Mouse (Mus musculus): ENCODE data around the gene Nfu1.
A peak's percentile ranks its signal among the peaks of the same experiment; 100 is the strongest.

Gene Nfu1

GRCm38 (mm10) chr6:87008887-87009286 lies at the start of gene Nfu1:
Gene Nfu1 (plus strand): TSS chr6:87009236.
- DNase-seq, result no peak

DNA sequence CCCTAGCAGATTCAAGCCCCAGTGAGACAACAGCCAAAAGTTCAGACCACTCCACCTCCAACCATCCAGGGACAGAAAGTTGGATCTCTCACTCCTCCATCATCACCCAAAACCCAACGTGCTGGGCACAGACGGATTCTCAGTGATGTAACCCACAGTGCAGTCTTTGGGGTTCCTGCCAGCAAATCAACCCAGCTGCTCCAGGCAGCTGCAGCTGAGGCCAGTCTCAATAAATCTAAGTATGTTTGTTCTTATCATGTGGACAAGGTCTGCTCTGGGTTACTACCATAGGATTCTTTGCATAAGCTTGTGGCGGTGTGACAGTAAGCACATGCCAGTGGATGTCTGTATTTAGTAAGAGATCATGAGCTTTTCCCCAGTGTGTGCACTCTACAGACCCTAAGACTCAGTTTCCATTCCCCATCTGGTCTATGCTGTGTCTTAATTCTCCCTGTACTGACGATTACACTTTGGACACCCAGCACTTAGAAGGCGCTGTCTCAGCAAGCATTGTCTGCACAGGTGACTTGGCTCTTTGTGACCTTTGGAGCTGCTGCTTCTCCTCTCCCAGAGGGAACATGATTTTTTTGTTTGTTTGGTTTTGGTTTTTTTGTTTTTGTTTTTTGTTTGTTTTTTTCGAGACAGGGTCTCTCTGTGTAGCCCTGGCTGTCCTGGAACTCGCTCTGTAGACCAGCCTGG lies 44.9 kb upstream of the Nfu1 start:
- DNase-seq, result no peak

GRCm38 (mm10) chr6:86967166-86967565 lies 41.9 kb upstream of the Nfu1 start:
- peak; percentile 20 for DNase-seq

DNA sequence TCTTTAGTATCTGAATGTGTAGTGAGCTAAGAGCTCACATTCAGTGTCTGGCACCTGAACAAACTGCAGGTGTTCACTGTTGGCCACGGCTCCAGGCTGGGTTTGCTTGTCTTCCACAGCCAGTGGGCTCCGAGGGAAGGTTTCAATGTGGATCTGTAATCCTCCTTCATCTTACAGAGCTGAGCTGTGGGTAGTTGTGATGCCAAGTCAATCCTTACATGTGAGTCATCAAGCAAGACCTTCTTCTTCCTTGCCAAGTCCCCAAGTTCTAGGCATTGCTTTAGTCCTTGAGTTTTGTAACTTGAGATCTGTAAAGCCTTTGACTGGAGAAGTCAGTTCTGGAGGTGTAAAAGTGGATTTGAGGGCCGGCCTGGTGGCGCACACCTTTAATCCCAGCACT lies 35.1 kb upstream of the Nfu1 start:
- DNase-seq, result peak; percentile 42

- DNase-seq, result no peak
Observed at GRCm38 (mm10) chr6:86978156-86978908, 30.7 kb upstream of the Nfu1 start.

DNA sequence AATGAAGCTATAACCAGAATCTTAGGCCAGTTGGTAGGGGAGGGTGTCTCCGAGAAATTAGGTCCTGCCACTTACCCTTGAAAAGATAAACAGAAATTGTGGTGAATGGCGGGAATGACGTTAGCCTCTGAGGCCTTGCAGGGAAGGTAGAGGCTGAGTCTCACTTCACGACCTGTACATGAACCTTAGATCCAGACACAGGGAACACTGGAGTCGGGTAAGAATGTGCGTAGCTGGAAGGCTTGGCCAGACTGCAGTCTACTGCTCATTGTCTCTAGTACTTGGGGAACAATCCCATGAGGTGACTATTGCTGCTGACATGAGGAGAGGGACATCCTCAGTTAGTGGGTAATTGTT lies 30.1 kb upstream of the Nfu1 start:
- DNase-seq, result no peak

- DNase-seq, result no peak
Observed at GRCm38 (mm10) chr6:86981206-86981605, 27.8 kb upstream of the Nfu1 start.

DNA sequence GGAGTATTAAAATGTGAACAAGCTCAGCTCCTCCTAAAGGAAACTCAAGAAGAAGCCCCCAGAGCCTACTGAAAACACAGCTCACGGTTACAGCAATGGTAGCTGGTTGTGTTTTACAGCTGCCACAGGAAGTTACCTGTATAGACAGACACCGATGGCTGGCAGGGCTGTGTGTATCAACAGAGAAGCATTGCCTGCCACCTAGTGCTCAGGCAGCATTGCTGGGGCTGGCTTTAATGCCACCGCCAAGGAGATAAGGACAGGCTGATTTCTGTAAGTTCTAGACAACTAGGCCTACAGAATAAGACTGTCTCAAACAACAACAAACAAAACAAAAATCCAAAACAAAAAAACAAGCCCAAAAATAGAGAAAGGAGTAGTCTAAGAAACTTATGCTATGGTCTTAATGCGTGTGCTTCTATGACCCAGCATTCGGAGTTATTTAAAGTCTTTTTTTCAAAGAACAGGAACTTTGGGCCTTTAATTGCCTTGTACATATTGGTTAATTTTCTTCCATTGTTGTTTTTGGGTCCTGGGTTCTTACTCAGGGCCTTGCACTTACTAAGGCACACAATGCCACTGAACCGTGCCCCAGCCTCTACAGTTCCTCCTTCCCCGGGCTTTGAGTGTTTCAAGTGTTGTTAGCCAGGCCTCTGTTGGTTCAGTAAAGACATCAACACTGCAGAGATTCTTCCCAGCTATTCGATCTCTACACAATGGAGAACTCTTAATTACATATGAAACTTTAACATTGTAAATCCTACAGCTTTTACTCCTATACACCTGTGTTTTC lies 23.5 kb upstream of the Nfu1 start:
- no peak for DNase-seq

DNA sequence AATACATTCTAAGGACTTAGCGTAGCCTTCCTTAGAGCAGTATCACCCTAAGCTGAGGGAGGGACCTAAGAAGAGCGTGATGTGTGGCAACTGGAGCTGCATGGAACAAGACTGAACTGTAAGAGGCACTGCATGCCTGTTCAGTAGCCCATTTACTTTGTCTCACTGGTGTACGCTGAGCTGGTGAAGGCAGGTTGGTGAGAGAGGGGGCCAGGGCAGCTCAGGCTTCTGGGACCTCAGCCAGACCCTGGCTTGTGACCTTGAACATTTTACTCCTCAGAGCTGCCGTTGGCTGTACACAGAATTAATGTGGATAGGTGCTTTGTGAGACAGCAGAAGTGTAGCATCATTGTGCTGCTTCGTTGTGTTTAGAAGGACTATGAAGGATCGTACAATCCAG lies 19.5 kb upstream of the Nfu1 start:
- no peak for DNase-seq

GRCm38 (mm10) chr6:86991041-86991440 lies 18.0 kb upstream of the Nfu1 start:
- DNase-seq, result no peak

- no peak for DNase-seq
Observed at GRCm38 (mm10) chr6:86992349-86992748, 16.7 kb upstream of the Nfu1 start.

GRCm38 (mm10) chr6:86994254-86994653 lies 14.8 kb upstream of the Nfu1 start:
- no peak for DNase-seq

GRCm38 (mm10) chr6:86996629-86997307 lies 12.3 kb upstream of the Nfu1 start:
- DNase-seq, result peak; percentile 29

- no peak for DNase-seq
Observed at GRCm38 (mm10) chr6:86997360-86997759, 11.7 kb upstream of the Nfu1 start.

GRCm38 (mm10) chr6:87001995-87002394 lies 7.0 kb upstream of the Nfu1 start:
- no peak for DNase-seq

- peak; percentile 85 for DNase-seq
Observed at GRCm38 (mm10) chr6:87002521-87003055, 6.4 kb upstream of the Nfu1 start.

- DNase-seq, result no peak
Observed at GRCm38 (mm10) chr6:87004099-87004498, 4.9 kb upstream of the Nfu1 start.

DNA sequence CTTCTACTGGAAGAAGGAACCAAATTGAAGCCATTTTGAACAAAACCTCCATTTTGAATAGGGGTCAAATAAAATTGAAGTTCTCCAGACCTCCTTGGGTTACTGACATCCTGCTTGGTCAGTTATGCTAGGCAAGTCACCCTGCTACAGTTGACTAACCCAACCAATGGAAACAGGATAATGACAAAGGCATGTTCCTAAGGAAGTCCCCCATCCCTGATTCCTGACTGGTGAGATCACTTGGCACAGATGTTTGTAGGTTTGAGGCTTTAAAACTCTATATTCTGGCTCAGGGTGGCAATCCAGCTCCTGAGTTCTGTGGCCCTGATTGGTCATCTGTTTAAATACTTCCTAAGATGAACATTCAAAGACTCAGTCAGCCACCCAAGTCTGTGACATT lies 3.5 kb upstream of the Nfu1 start:
- DNase-seq, result no peak

- peak; percentile 95 for DNase-seq
Observed at GRCm38 (mm10) chr6:87009692-87010328, 774 bp downstream of the Nfu1 start.

DNA sequence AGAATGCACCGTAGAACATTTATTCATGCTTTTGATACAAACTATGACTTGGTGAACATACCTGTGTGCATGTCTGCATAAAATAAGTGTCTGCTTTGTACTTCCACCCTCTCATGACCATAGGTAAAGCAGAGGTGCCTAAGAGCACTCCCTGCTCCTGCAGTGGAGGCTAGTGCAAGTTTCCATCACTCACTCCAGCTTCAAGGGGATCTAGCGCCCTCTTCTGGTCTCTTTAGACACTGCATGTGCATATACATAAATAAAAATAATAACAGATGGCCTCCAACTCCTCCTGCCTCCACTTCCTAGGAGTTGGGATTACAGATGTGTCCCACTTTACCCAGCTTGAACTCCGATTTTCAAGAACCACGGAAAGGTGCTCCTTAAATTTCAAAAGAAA lies 7.9 kb downstream of the Nfu1 start:
- DNase-seq, result peak; percentile 36

GRCm38 (mm10) chr6:87018874-87019273 lies 9.8 kb downstream of the Nfu1 start:
- no peak for DNase-seq

DNA sequence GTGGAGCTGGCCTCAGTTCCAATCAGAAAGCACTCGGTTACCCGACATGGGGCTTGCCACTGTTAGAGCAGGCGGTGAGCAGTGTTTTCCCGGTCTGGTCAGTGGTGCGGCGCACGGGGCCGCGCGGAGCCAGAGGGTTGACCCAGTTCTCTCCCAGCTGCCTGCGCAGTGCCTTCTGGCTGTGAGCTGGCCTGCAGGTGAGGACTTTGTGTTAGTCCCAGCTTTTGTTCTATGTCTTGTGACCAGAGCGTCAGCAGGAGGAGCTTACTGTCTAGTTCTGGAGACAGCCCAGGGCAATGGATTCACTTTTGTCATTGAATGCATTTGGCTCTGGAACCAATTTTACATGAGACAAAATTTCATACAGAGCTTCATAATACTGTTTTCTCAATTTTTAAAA lies 12.8 kb downstream of the Nfu1 start:
- no peak for DNase-seq
